Mouse (Mus musculus) adipose tissue, adult 10 weeks (tissue): Measurements from ENCODE around the gene Nid1. TPM values are rescaled to one million over a fixed set of nuclear protein-coding genes. Genes with fewer than 3 reads are reported as not detected.

Experiments used
- polyA plus RNA-seq: library from polyadenylated mRNA; stranded (reverse); fragments of 350-450 nt; fragmentation: Illumina TruSeq; extraction: RNeasy Lipid Tissue Mini Kit (QIAGEN cat#74804); gene quantifications from one replicate; pipeline ENCODE4 v1.2.3, GENCODE M21; 2014; ENCODE audit warnings: low read depth, low replicate concordance

The Nid1 gene
- polyA plus RNA-seq = 173 TPM

GRCm38 (mm10) chr13:13437460-13438015 lies at the start of gene Nid1:
Gene Nid1 (plus strand): TSS chr13:13437551.

GRCm38 (mm10) chr13:13393228-13394095 lies 43.9 kb upstream of the Nid1 start, which contains the start of gene Gpr137b:
Gene Gpr137b (minus strand): TSS chr13:13394014.

Other genes with a start within 250 kb of the Nid1 start
- gene Gpr137b, start 43.5 kb upstream of the Nid1 start, polyA plus RNA-seq = 7.9 TPM
- gene Lyst, start 152.8 kb downstream of the Nid1 start, polyA plus RNA-seq = 5.9 TPM